Mouse (Mus musculus): ENCODE results near the gene Plk5. TPM values are rescaled to one million over a fixed set of nuclear protein-coding genes. Genes with fewer than 3 reads are reported as not detected.

The Plk5 gene
- polyA plus RNA-seq, 1 experiment from 2014 or later, result 0.50 TPM

DNA sequence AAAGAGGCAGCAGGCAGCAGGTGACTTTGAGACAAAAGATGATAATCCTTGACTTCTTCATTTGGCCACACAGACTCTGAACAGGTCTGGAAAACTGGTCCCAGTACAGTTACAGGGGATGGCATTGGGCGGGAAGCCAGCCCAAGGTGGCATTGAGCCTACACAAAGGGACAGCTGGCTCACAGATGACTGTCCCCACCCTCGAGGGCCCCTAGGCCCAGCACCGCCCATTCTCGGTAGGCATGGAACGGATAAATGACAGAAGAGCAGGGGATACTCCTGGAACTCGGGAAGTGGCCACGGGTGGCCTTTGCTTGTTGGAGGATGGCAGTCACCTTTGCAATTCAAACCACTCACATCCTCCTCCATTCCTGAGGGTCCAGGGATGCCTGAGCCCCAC is 29.1 kb downstream of the Plk5 start:
- peaks cover 47% of the 10 kb centered on the region for H3K36me3 ChIP-seq

DNA sequence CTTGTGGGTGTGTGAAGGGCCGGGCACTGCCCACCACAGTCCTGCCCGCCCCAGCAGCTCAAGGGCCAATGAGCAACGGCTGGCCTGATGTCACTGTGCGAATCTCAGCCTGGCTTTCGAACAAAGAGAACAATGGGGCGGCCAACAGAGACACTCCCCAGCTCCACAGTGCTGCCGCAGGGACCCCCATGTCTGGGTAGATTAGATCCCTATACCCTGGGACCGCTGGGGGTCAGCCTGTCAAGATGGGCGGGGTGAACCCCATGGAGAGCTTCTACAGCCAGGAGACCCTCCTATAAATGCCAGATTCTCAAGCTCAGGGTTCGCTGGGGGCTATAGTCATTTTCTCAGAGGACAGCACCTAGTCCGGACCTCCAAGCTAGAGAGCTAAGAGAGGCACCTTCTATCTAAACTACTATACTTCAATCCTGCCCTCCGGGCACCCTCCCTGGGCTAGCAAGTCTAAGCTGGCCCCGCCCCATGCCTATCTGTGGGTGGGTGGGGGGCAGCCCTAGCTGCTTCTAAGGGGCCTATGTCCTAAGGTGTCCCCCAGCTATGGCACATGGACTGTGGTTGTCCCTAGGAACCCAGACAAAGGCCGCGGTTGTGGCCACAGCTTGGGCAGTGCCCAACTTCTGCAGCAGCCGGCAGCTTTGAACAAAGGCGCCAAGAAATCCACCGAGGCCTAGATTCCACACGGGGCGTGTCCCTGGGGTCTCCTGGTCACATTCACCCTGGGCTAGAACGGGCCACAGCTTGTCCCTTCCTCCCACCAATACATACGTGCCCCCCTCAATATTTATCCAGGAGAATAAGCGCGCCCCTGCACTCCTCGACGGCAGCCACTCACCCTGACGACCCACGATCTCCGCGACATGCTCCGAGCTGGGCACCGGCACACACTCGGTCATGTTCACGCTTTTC is 29.8 kb downstream of the Plk5 start:
- Histone ChIP-seq H3K4me3 (peak overlapping the region; percentile 99), H3K4me2 (replicated peaks) (peak overlapping the region; percentile 91), H3K4me1 (peaks cover 47% of the 10 kb centered on the region), H3K36me3 (peaks cover 48% of the 10 kb centered on the region), H3K9me3 (replicated peaks) (no peaks in the 10 kb centered on the region), H3K27ac (peak overlapping the region; percentile 98), H3K9ac (peak overlapping the region; percentile 100), H3K27me3 (no peaks in the 10 kb centered on the region)
- WGBS, result under 1% methylated on average over 34 of the region's 34 CpGs
- peak; percentile 79 for ATAC-seq (ENCODE audit: low FRiP score)

More for the DNA sequence above, 29.1 kb downstream of the Plk5 start:
- H3K4me1 ChIP-seq, result peaks cover 50% of the 10 kb centered on the region
- H3K4me3 ChIP-seq, result peak overlapping the region; percentile 99
- peak overlapping the region; percentile 100 for H3K9ac ChIP-seq
- peak; percentile 24 for ATAC-seq (ENCODE audit: low FRiP score)
- 5% methylated on average over 7 of the region's 7 CpGs for WGBS
- H3K9me3 ChIP-seq (replicated peaks), result no peaks in the 10 kb centered on the region
- peak overlapping the region; percentile 91 for H3K4me2 ChIP-seq (replicated peaks)
- peak overlapping the region; percentile 98 for H3K27ac ChIP-seq
- no peaks in the 10 kb centered on the region for H3K27me3 ChIP-seq

DNA sequence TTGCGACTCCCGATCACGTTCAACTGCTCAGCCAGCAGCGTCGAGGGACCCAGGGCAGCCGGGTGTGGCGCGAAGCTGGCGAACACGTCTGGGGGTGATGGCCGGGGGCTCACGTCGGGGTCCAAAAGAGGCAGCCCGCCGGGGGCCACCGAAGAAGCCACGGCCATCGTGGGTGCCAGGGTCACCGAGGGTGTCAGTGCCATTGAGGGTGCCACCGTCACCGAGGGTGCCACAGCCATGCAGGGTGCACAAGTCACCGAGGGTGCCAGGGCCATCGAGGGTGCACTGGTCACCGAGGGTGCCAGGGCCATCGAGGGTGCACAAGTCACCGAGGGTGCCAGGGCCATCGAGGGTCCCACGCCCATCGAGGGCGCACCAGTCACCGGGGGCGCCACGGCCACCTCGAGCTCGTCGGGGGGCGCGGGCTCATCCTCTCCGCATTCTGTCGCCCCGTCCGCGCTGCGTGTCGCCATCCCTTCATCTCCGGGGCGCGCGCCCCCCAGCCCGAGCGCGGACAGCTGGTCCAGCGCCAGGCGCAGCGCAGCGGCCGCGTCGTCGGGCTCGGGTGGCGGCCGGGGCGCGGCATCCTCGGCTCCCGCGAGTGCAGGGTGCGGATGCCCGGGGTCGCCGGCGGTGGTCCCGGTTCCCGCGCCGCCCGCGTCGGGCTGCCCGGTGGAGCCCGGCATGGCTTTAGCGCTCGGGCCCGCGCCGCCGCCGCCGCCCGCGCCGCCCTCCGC is 30.6 kb downstream of the Plk5 start:
- no peaks in the 10 kb centered on the region for H3K9me3 ChIP-seq (replicated peaks)
- 1% methylated on average over 88 of the region's 94 CpGs for WGBS
- peak overlapping the region; percentile 91 for H3K4me2 ChIP-seq (replicated peaks)
- H3K9ac ChIP-seq, result peak overlapping the region; percentile 100
- H3K4me1 ChIP-seq, result peaks cover 42% of the 10 kb centered on the region
- H3K4me3 ChIP-seq, result peak overlapping the region; percentile 99
- peak overlapping the region; percentile 98 for H3K27ac ChIP-seq
- no peaks in the 10 kb centered on the region for H3K27me3 ChIP-seq
- no peak for ATAC-seq (ENCODE audit: low FRiP score)
- H3K36me3 ChIP-seq, result peaks cover 48% of the 10 kb centered on the region

DNA sequence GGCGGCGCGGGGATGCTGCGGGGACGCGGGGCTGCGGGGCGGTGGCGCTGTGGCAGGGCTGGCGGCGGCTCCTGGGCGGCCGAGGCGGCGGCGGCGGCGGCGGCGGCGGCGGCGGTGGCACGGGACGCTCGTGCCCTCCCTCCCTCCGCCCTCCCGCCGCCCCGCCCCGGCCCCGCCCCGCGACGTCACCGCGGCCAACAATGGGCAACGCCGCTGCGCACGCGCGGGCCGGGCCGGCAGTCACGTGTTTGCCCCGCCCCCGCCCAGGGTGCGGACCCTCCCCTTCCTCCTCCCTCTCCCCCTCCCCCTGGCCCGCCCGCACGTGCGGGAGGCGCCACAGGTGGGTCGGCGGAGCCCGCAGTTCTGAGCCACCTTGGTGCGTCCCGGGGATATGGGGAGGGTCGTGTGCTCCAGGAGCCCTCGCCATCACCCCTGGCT is 31.3 kb downstream of the Plk5 start, which contains the start of gene Mex3d:
TSS of gene Mex3d (minus strand) at position 138 of the 438 bp plus-strand sequence.
- Histone ChIP-seq H3K4me3 (peak within 1 kb of the TSS; percentile 99), H3K36me3 (peaks cover 48% of the 10 kb centered on the region), H3K27me3 (no peaks in the 10 kb centered on the region), H3K9ac (peak within 1 kb of the TSS; percentile 100), H3K27ac (peak within 1 kb of the TSS; percentile 98), H3K4me2 (replicated peaks) (peak within 1 kb of the TSS; percentile 91), H3K9me3 (replicated peaks) (no peaks in the 10 kb centered on the region), H3K4me1 (peaks cover 37% of the 10 kb centered on the region)
- ATAC-seq (ENCODE audit: low FRiP score), result peak; percentile 23
- WGBS, result 0% methylated on average over 15 of the region's 61 CpGs

DNA sequence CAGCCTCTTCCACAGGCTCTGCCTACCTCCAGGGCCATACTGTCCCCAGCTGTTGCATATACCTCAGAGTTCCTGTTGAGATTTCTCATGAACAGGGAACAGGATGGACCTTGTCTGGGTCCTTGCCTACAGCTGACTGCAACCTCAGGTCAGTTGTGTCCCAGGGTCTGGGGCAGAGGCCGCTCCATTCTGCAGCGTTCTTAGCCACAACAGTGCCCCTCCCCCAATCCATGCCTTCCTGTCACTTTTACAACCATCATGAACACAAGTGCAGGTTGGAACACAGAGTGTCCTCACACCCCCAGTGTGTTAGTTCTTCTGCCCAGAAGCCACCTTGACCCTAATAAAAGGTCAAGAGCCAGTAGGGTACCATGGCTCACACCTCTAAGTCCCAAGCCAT is 32.5 kb downstream of the Plk5 start:
- Histone ChIP-seq H3K4me3 (peak overlapping the region; percentile 99; the same call in 1 of the 2 replicates), H3K4me2 (replicated peaks) (peak overlapping the region; percentile 91; the same call in 1 of the 2 replicates), H3K9me3 (replicated peaks) (no peaks in the 10 kb centered on the region), H3K9ac (no peak overlapping the region), H3K27me3 (no peaks in the 10 kb centered on the region), H3K36me3 (peaks cover 48% of the 10 kb centered on the region), H3K4me1 (peaks cover 25% of the 10 kb centered on the region), H3K27ac (no peak overlapping the region)
- ATAC-seq (ENCODE audit: low FRiP score), result no peak
- WGBS, result 24% methylated on average over 2 of the region's 2 CpGs

DNA sequence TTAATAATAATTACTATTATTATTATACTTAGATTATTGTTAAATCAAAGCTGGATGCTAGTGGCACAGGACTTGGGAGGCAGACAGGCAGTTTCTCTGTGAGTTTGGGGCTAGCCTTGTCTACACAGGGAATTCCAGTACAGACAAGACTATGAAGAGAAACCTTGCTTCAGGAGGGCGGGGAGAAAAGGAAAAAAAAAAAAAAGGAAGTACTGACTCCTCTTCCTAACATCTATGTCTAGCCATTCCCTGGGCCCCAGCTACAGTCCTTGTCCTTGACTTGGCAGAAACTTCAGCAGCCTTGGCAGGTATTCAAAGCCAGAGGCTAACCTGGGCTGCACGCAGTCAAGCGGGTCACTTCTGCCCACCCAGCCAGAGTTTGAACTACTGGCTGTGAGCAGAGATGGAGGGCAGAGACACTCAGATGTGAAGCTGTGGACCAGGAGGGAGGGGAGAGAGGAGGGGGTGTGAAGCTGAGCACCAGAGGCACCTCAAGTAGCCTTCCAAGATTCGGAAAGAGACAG is 33.0 kb downstream of the Plk5 start:
- H3K9ac ChIP-seq, result no peak overlapping the region
- WGBS, result 77% methylated on average over 4 of the region's 4 CpGs
- H3K27me3 ChIP-seq, result no peaks in the 10 kb centered on the region
- no peak for ATAC-seq (ENCODE audit: low FRiP score)
- no peak overlapping the region for H3K4me3 ChIP-seq
- no peak overlapping the region for H3K4me2 ChIP-seq (replicated peaks)
- no peak overlapping the region for H3K27ac ChIP-seq
- peaks cover 49% of the 10 kb centered on the region for H3K36me3 ChIP-seq
- no peaks in the 10 kb centered on the region for H3K9me3 ChIP-seq (replicated peaks)
- H3K4me1 ChIP-seq, result peaks cover 20% of the 10 kb centered on the region

DNA sequence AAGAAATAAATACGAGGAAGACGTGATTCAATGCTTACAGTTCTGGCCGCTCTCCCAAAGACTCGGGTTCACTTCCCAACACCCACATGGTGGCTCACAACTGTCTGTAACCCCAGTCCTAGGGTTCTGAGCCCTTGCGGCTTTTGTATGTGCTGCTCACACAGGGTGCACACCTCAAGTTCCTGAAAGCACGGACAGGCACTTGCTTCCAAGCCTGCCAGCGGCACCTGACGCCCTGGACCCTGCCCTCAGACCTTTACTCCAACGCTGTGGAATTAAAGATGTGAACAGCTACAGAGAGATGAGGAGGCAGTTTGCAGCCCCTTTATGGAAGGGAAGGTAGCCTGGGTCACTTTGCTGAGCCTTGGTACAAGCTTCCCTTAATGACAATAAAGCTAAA is 34.4 kb downstream of the Plk5 start:
- 86% methylated on average over 9 of the region's 9 CpGs for WGBS

DNA sequence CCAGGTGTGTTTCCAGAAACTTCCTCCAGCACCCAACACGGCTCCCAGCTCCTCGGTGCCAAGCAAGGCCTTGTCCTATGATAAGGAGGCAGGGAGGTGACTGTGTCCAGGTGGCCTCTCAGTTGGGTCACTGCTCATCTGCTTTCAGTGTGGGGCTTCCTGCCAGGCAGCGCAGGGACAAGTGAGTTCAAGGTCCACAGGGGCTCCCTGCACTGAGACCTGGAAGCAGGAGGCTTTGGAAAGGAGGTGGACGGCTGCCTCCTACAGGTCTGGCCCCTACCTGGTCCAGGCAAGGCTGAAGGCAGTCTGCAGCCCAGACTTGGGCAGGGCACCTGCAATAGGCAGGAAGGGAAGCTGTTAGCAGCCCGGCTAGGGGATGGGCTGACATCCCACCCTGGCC is 36.4 kb downstream of the Plk5 start:
- Histone ChIP-seq H3K9ac (no peak overlapping the region), H3K36me3 (peaks cover 63% of the 10 kb centered on the region), H3K4me2 (replicated peaks) (no peak overlapping the region), H3K27ac (no peak overlapping the region), H3K9me3 (replicated peaks) (no peaks in the 10 kb centered on the region), H3K4me1 (peaks cover 22% of the 10 kb centered on the region), H3K27me3 (no peaks in the 10 kb centered on the region), H3K4me3 (0 out of 2 replicates have a peak overlapping the region, but pooled peaks have one; percentile 3)
- no peak for ATAC-seq (ENCODE audit: low FRiP score)
- 91% methylated on average over 5 of the region's 5 CpGs for WGBS

More for the DNA sequence above, 34.4 kb downstream of the Plk5 start:
- Histone ChIP-seq H3K9me3 (replicated peaks) (no peaks in the 10 kb centered on the region), H3K9ac (no peak overlapping the region), H3K27me3 (no peaks in the 10 kb centered on the region), H3K27ac (no peak overlapping the region), H3K36me3 (peaks cover 58% of the 10 kb centered on the region), H3K4me1 (peaks cover 11% of the 10 kb centered on the region), H3K4me3 (no peak overlapping the region), H3K4me2 (replicated peaks) (no peak overlapping the region)
- no peak for ATAC-seq (ENCODE audit: low FRiP score)

DNA sequence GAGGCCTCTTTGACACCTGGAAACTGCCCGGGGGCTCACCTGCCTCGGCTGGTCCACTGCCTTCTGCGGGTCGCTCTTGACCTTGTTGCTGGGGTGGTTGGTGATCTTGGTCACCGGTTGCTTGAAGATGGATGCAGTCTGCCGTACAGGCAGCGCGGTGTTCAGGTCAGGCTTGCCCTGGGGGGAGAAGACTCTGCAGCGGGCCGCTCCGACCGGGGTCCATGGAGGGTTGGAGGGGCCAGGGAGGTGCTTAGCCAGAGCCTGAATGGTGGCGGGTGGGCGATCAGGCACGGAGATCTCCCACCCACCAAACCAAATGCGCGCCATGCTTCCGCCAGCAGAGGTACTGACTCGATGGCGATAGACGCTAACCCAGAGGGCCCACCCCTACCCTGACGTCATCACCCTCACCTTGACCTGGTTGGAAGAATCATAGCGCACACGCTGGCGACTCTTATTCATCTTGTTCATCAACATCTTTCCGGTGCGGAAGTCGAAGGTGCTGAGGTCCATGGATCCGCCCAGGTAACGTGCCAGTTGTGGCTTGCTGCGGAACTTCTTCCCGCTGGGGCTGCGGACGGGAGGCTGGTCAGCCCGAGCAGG is 38.9 kb downstream of the Plk5 start:
- H3K4me3 ChIP-seq, result no peak overlapping the region
- H3K4me1 ChIP-seq, result peaks cover 19% of the 10 kb centered on the region
- H3K27ac ChIP-seq, result no peak overlapping the region
- H3K27me3 ChIP-seq, result no peaks in the 10 kb centered on the region
- no peaks in the 10 kb centered on the region for H3K9me3 ChIP-seq (replicated peaks)
- WGBS, result 93% methylated on average over 35 of the region's 35 CpGs
- no peak for ATAC-seq (ENCODE audit: low FRiP score)
- H3K9ac ChIP-seq, result no peak overlapping the region
- H3K36me3 ChIP-seq, result peaks cover 61% of the 10 kb centered on the region
- H3K4me2 ChIP-seq (replicated peaks), result no peak overlapping the region

DNA sequence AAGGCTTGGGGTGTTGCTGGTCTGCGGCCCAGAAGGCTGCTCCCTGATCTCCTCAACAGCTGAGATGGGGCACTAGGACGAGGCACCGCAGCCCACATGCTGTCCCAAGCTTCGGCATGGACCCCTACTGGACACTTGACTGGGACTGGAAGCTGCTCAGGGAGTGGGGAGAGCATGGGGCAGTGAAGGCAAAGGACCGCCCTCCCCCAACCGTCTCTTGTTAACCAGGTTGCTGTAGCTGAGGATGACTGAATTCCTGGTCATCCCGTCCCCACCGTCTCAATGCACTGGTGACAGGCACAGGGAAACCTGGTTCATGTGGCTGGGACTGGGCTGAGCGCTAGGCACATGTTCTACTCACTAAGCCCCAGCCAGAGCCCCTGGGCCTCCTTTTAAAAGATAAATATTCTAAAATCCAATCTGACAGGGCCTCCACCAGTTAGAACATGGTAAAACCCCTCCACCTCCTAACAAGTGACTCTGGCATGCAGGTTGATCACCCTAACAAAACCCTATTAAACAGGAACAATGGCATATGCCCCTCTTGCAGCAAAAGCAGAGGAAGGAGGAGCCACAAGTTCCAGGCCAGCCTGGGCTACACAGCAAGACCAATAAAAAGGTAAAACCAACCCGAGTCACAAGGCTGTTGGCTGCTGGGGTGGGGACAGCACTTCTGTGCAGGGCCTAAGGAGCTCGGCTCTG is 40.7 kb downstream of the Plk5 start:
- Histone ChIP-seq H3K36me3 (peaks cover 52% of the 10 kb centered on the region), H3K9ac (peak overlapping the region; percentile 90), H3K27me3 (no peaks in the 10 kb centered on the region), H3K27ac (peak overlapping the region; percentile 99; the same call in 1 of the 2 replicates), H3K4me2 (replicated peaks) (peak overlapping the region; percentile 83), H3K9me3 (replicated peaks) (no peaks in the 10 kb centered on the region), H3K4me1 (peaks cover 26% of the 10 kb centered on the region), H3K4me3 (peak overlapping the region; percentile 72)
- 90% methylated on average over 11 of the region's 11 CpGs for WGBS
- ATAC-seq (ENCODE audit: low FRiP score), result no peak

DNA sequence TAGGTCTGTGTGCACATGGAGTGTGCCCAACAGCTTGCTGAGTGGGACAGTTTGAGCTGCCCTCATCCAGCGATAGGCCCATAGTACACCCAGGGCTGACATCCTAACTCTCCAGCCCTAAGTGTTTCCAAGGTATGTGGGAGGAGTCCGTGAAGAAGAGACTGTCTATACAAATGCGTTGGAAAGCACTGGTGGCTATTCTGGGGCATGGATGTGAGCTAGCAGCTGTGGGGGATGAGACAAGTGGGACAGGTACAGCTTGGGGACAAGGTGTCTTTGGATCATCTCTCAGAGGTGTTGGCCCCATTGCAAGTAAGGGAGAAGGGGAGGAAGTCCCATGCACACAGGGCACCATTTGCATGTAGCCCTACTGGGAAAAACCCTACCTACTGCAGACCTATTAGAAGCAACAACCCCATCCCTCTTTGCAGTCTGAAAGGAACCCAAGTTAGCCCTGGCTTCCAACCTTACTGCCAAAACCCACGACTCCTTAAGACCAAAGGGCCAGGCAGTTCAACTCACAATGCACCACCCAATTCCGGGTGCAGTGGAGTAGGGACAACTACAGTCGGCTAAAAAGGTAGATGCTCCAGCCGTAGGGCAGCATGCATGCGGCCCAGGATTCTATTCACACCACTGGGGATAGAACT is 41.4 kb downstream of the Plk5 start:
- Histone ChIP-seq H3K4me1 (peaks cover 26% of the 10 kb centered on the region), H3K4me2 (replicated peaks) (peak overlapping the region; percentile 83), H3K27me3 (no peaks in the 10 kb centered on the region), H3K4me3 (peak overlapping the region; percentile 72), H3K27ac (peak overlapping the region; percentile 99), H3K9ac (peak overlapping the region; percentile 90), H3K9me3 (replicated peaks) (no peaks in the 10 kb centered on the region), H3K36me3 (peaks cover 50% of the 10 kb centered on the region)
- no peak for ATAC-seq (ENCODE audit: low FRiP score)
- WGBS, result 58% methylated on average over 8 of the region's 8 CpGs
